Mouse (Mus musculus) left cerebral cortex, adult 8-10 months (tissue): Measurements from ENCODE around the gene Ttyh1. TPM values are rescaled to one million over a fixed set of nuclear protein-coding genes. Genes with fewer than 3 reads are reported as not detected.

Source experiments
- DNase-seq, 2 experiments: peaks; one replicate each; pipeline ENCODE4 v3.0.0; 2022; ENCODE audit warnings: low spot score in 2 of 2
- total RNA-seq, 4 experiments: library from RNA; stranded (reverse); gene quantifications; 2 replicates each; pipeline ENCODE4 v1.2.4; 2022

Gene Ttyh1
- total RNA-seq, 4 experiments from 2014 or later: 584 to 624 (median 589) TPM

- no peak for DNase-seq
Observed at GRCm38 (mm10) chr7:4167098-4167497, 47.9 kb downstream of the Ttyh1 start.

GRCm38 (mm10) chr7:4170193-4170938 is 51.2 kb downstream of the Ttyh1 start:
- no peak for DNase-seq

GRCm38 (mm10) chr7:4178438-4178837 is 59.2 kb downstream of the Ttyh1 start:
- no peak for DNase-seq

Other genes starting within 250 kb of the Ttyh1 start
- gene Gm14548, start 221.3 kb upstream of the Ttyh1 start, total RNA-seq: not detected
- gene Lilra6, start 203.9 kb upstream of the Ttyh1 start, total RNA-seq: under 1 TPM in 1 of 4 experiments, not detected in 3; 0.27 TPM
- 10 to 100 TPM in 2 of 4 experiments, 1 to 10 TPM in 2; 7.7 to 18.9 (median 13.3) TPM for gene Lair1, start 56.2 kb upstream of the Ttyh1 start, total RNA-seq
- 100 to 1,000 TPM; 137 to 159 (median 152) TPM for gene Leng8, start 17.6 kb downstream of the Ttyh1 start, total RNA-seq
- gene Leng9, start 31.0 kb downstream of the Ttyh1 start, total RNA-seq: 1 to 10 TPM; 5.4 to 7.1 (median 6.5) TPM
- gene Cdc42ep5, start 45.5 kb downstream of the Ttyh1 start, total RNA-seq: 1 to 10 TPM; 1.0 to 2.3 (median 1.6) TPM
- under 1 TPM in 1 of 4 experiments, not detected in 3; 0.17 TPM for gene Lilra5, start 118.3 kb downstream of the Ttyh1 start, total RNA-seq
- not detected for gene Ncr1, start 218.3 kb downstream of the Ttyh1 start, total RNA-seq